Mouse (Mus musculus): Measurements from ENCODE around the gene Rapgef6. TPM values are rescaled to one million over a fixed set of nuclear protein-coding genes. Genes with fewer than 3 reads are reported as not detected.

The Rapgef6 gene
- polyA plus RNA-seq, 1 experiment from 2014 or later = 35.7 TPM

Small RNA genes lying within 50 kb of the gene (microRNA-seq; reads per million reads assigned to microRNA genes)
- not detected for gene Gm26116

Other genes starting within 250 kb of the Rapgef6 start
- 37.2 and 37.5 TPM in 2 replicates for gene Acsl6, start 219.0 kb upstream of the Rapgef6 start, polyA plus RNA-seq (2015; fragmentation: Nextera tagmentation; extraction: Ambion mirVana)
- not detected in 2 replicates for gene Meikin, start 152.2 kb upstream of the Rapgef6 start, polyA plus RNA-seq (2015; fragmentation: Nextera tagmentation; extraction: Ambion mirVana)
- gene Fnip1, start 84.6 kb upstream of the Rapgef6 start, polyA plus RNA-seq (2015; fragmentation: Nextera tagmentation; extraction: Ambion mirVana) = 10.9 and 12.5 TPM in 2 replicates

All from forebrain, embryonic 15.5 days (tissue).